Mouse (Mus musculus): ENCODE measurements around the gene Sohlh1. TPM values are rescaled to one million over a fixed set of nuclear protein-coding genes. Genes with fewer than 3 reads are reported as not detected.

Sohlh1 gene
- polyA plus RNA-seq, 1 experiment from 2014 or later, result not detected

Other genes with a start within 250 kb of the Sohlh1 start
- gene Rabl6, start 238.7 kb downstream of the Sohlh1 start, polyA plus RNA-seq (2016; fragmentation: Nextera tagmentation; extraction: Ambion mirVana), result 79.0 and 84.9 TPM in 2 replicates
- 0.19 TPM in 2 replicates for gene Ccdc183, start 229.6 kb downstream of the Sohlh1 start, polyA plus RNA-seq (2016; fragmentation: Nextera tagmentation; extraction: Ambion mirVana)
- gene Tmem141, start 225.2 kb downstream of the Sohlh1 start, polyA plus RNA-seq (2016; fragmentation: Nextera tagmentation; extraction: Ambion mirVana), result 21.1 and 24.6 TPM in 2 replicates
- 0.65 and 0.69 TPM in 2 replicates for gene Fcna, start 219.2 kb downstream of the Sohlh1 start, polyA plus RNA-seq (2016; fragmentation: Nextera tagmentation; extraction: Ambion mirVana)
- gene Lcn8, start 194.1 kb downstream of the Sohlh1 start, polyA plus RNA-seq (2016; fragmentation: Nextera tagmentation; extraction: Ambion mirVana), result 0.36 and 0.62 TPM in 2 replicates
- gene Lcn5, start 189.3 kb downstream of the Sohlh1 start, polyA plus RNA-seq (2016; fragmentation: Nextera tagmentation; extraction: Ambion mirVana), result not detected in 2 replicates
- not detected in 2 replicates for gene Lcn6, start 170.5 kb downstream of the Sohlh1 start, polyA plus RNA-seq (2016; fragmentation: Nextera tagmentation; extraction: Ambion mirVana)
- not detected in 2 replicates for gene Lcn10, start 164.5 kb downstream of the Sohlh1 start, polyA plus RNA-seq (2016; fragmentation: Nextera tagmentation; extraction: Ambion mirVana)
- not detected in 2 replicates for gene Obp2a, start 147.2 kb downstream of the Sohlh1 start, polyA plus RNA-seq (2016; fragmentation: Nextera tagmentation; extraction: Ambion mirVana)
- gene Bmyc, start 140.5 kb downstream of the Sohlh1 start, polyA plus RNA-seq (2016; fragmentation: Nextera tagmentation; extraction: Ambion mirVana), result 100 and 106 TPM in 2 replicates
- gene Obp2b, start 110.2 kb downstream of the Sohlh1 start, polyA plus RNA-seq (2016; fragmentation: Nextera tagmentation; extraction: Ambion mirVana), result not detected in 2 replicates
- not detected in 2 replicates for gene Lcn3, start 81.7 kb downstream of the Sohlh1 start, polyA plus RNA-seq (2016; fragmentation: Nextera tagmentation; extraction: Ambion mirVana)
- not detected in 2 replicates for gene Lcn11, start 70.2 kb downstream of the Sohlh1 start, polyA plus RNA-seq (2016; fragmentation: Nextera tagmentation; extraction: Ambion mirVana)
- not detected in 2 replicates for gene Gm13539, start 65.0 kb downstream of the Sohlh1 start, polyA plus RNA-seq (2016; fragmentation: Nextera tagmentation; extraction: Ambion mirVana)
- gene Glt6d1, start 31.4 kb downstream of the Sohlh1 start, polyA plus RNA-seq (2016; fragmentation: Nextera tagmentation; extraction: Ambion mirVana), result not detected in 2 replicates
- not detected in 2 replicates for gene Lcn9, start 24.1 kb downstream of the Sohlh1 start, polyA plus RNA-seq (2016; fragmentation: Nextera tagmentation; extraction: Ambion mirVana)
- gene Kcnt1, start 16.5 kb upstream of the Sohlh1 start, polyA plus RNA-seq (2016; fragmentation: Nextera tagmentation; extraction: Ambion mirVana), result 0.67 and 1.6 TPM in 2 replicates
- gene Camsap1, start 136.0 kb upstream of the Sohlh1 start, polyA plus RNA-seq (2016; fragmentation: Nextera tagmentation; extraction: Ambion mirVana), result 38.0 and 40.0 TPM in 2 replicates
- 106 and 109 TPM in 2 replicates for gene Ubac1, start 174.5 kb upstream of the Sohlh1 start, polyA plus RNA-seq (2016; fragmentation: Nextera tagmentation; extraction: Ambion mirVana)

Measured in embryonic facial prominence, embryonic 12.5 days (tissue).